Mouse (Mus musculus) cerebellum, postnatal 14 days (tissue): ENCODE results near the gene Gm20604.

ENCODE experiments used
- DNase-seq, 2 experiments: peaks; one replicate each; pipeline ENCODE4 v3.0.0; 2021; ENCODE audit warnings: mixed read lengths in 2 of 2

Gene Gm20604

GRCm38 (mm10) chr12:102705216-102705871 is 53.1 kb downstream of the Gm20604 start:
- DNase-seq: peak; percentile 95 to 98

GRCm38 (mm10) chr12:102704457-102705198 is 53.8 kb downstream of the Gm20604 start, which contains the start of gene Itpk1:
TSS of gene Itpk1 (minus strand) at chr12:102704930.
- DNase-seq: peak; percentile 68 to 76

GRCm38 (mm10) chr12:102703921-102704408 is 54.5 kb downstream of the Gm20604 start:
- peak in 1 of 2 experiments; percentile 48 for DNase-seq

GRCm38 (mm10) chr12:102703441-102703840 is 55.0 kb downstream of the Gm20604 start:
- DNase-seq: peak in 1 of 2 experiments; percentile 59

- peak; percentile 71 to 75 for DNase-seq
Observed at GRCm38 (mm10) chr12:102703111-102703412, 55.4 kb downstream of the Gm20604 start.

- DNase-seq: peak; percentile 91 to 97
Observed at GRCm38 (mm10) chr12:102702356-102703110, 55.9 kb downstream of the Gm20604 start.

GRCm38 (mm10) chr12:102701691-102702207 is 56.7 kb downstream of the Gm20604 start:
- DNase-seq: no peak

- no peak for DNase-seq
Observed at GRCm38 (mm10) chr12:102700453-102700852, 58.0 kb downstream of the Gm20604 start.

- DNase-seq: no peak
Observed at GRCm38 (mm10) chr12:102699156-102699555, 59.3 kb downstream of the Gm20604 start.

- DNase-seq: no peak
Observed at GRCm38 (mm10) chr12:102698089-102698684, 60.3 kb downstream of the Gm20604 start.

- no peak for DNase-seq
Observed at GRCm38 (mm10) chr12:102697381-102697780, 61.1 kb downstream of the Gm20604 start.

- DNase-seq: peak; percentile 23 to 31
Observed at GRCm38 (mm10) chr12:102696635-102697354, 61.7 kb downstream of the Gm20604 start.

- DNase-seq: peak; percentile 35 to 38
Observed at GRCm38 (mm10) chr12:102695369-102696239, 62.9 kb downstream of the Gm20604 start.

GRCm38 (mm10) chr12:102691761-102692160 is 66.7 kb downstream of the Gm20604 start:
- DNase-seq: peak in 1 of 2 experiments; percentile 62
